Mouse (Mus musculus): ENCODE measurements around the gene Psma1. TPM values are rescaled to one million over a fixed set of nuclear protein-coding genes. Genes with fewer than 3 reads are reported as not detected.

The Psma1 gene
- polyA plus RNA-seq (2012; rRNA removed; ENCODE audit: low replicate concordance) = 127 and 132 TPM in 2 replicates

DNA sequence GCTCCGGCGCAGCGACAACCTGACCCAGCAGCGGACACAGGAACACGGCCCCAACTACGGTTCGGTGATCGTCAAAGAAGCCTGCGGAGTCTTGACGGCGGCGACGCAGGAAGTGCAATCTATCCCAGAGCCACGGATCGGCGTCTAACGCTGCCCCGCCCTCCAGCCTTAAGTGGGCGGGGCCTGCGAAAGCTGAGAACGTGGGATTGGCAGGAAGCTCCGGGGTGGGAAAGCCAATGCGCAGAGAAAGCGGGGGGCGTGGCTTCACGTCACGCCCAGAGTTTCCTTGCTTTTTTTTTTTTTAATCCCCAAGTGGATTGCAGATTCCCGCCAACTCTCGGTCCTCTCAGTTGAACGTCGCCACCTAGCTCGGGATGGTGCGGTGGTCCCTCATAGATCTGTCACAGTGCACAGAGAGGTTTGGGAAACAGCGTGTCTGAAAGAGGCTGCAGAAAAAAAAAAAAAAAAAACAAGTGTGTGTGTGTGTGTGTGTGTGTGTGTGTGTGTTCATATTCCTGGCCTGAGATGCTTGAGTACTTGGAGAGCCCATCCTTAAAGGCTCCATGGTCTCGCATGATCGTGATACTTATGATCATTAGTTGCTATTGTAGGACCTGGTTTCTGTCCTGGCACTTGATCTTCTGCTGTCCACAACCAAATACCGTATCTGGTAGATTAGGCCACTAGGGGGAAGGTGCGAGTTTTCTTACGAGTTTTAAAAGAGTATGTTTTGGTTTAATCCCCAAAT lies at the start of gene Psma1:
Psma1 (minus strand) TSS at position 114 of the 748 bp plus-strand sequence.

DNA sequence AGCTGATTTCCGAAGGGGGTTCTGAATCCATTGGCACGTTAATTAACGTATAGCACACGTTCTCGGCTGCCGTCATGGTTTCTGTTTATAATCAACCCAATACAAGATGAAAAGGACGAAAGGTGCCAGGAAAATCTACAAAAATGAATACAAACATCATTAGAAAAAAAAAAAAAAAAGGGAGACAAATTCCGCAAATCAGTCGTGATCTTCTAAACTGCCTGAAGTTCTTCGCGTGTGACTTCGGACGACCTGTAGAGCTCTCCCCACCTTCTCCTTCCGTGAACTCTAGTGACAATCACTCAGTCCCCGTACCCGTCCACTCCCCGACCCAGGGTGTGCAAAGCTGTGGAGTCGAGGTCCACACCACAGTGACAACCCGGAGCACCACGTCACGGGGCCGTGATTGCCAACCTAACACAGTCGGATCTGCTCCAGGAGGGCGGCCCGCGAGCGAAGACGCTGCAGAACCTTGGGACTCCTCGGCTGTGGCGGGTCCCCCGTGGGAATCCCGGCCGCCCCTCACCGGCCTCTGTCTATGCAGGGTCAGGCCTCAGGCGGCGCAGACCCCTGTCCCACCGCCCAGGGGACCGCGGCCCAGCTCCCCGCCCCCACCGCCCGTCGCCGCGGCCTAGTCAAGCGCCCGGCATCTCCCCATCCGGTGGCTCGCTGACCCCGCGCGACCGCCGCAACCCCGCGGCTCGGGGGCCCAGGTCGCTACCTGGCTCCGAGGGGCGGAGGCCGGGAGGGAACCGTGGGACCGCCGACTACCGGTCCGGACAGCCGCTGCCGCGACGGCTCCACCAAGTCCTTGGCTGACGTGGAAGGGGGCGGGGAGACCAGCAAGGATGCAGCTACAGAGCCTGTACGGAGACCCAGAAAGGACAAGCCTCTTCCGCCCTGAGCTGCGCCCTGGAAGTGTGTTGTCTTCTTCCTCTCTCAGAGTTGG lies 21.8 kb downstream of the Psma1 start, which contains the start of gene Copb1:
Copb1 (minus strand) TSS at position 827 of the 949 bp plus-strand sequence.

Other genes starting within 250 kb of the Psma1 start
- gene Rras2, start 158.3 kb downstream of the Psma1 start, polyA plus RNA-seq (2012; rRNA removed; ENCODE audit: low replicate concordance) = 16.5 and 18.0 TPM in 2 replicates
- 34.3 and 55.4 TPM in 2 replicates for gene Copb1, start 21.4 kb downstream of the Psma1 start, polyA plus RNA-seq (2012; rRNA removed; ENCODE audit: low replicate concordance)
- gene Pde3b, start 139.2 kb upstream of the Psma1 start, polyA plus RNA-seq (2012; rRNA removed; ENCODE audit: low replicate concordance) = 37.8 and 72.6 TPM in 2 replicates